Mouse (Mus musculus): ENCODE results near the gene AA986860. TPM values are rescaled to one million over a fixed set of nuclear protein-coding genes. Genes with fewer than 3 reads are reported as not detected.

The AA986860 gene
- total RNA-seq, 2 experiments from 2014 or later, result 0.11 to 0.54 TPM

- ATAC-seq (ENCODE audit: poor library complexity, severe bottlenecking), result no peak
Observed at GRCm38 (mm10) chr1:130734452-130734851, 2.7 kb downstream of the AA986860 start.

- no peak for ATAC-seq (ENCODE audit: poor library complexity, severe bottlenecking)
Observed at GRCm38 (mm10) chr1:130734852-130735251, 3.1 kb downstream of the AA986860 start.

- ATAC-seq (ENCODE audit: poor library complexity, severe bottlenecking), result no peak
Observed at GRCm38 (mm10) chr1:130737411-130737881, 5.7 kb downstream of the AA986860 start.

GRCm38 (mm10) chr1:130737916-130738315 is 6.1 kb downstream of the AA986860 start:
- no peak for ATAC-seq (ENCODE audit: poor library complexity, severe bottlenecking)

- ATAC-seq (ENCODE audit: poor library complexity, severe bottlenecking), result no peak
Observed at GRCm38 (mm10) chr1:130738551-130739106, 6.9 kb downstream of the AA986860 start.

GRCm38 (mm10) chr1:130739636-130740035 is 7.9 kb downstream of the AA986860 start:
- ATAC-seq (ENCODE audit: poor library complexity, severe bottlenecking), result no peak

GRCm38 (mm10) chr1:130740227-130740648 is 8.5 kb downstream of the AA986860 start:
- no peak for ATAC-seq (ENCODE audit: poor library complexity, severe bottlenecking)

- ATAC-seq (ENCODE audit: poor library complexity, severe bottlenecking), result peak; percentile 57
Observed at GRCm38 (mm10) chr1:130740781-130741720, 9.3 kb downstream of the AA986860 start.

- ATAC-seq (ENCODE audit: poor library complexity, severe bottlenecking), result no peak
Observed at GRCm38 (mm10) chr1:130742201-130742600, 10.4 kb downstream of the AA986860 start.

- ATAC-seq (ENCODE audit: poor library complexity, severe bottlenecking), result no peak
Observed at GRCm38 (mm10) chr1:130743775-130744174, 12.0 kb downstream of the AA986860 start.

- no peak for ATAC-seq (ENCODE audit: poor library complexity, severe bottlenecking)
Observed at GRCm38 (mm10) chr1:130744217-130744616, 12.4 kb downstream of the AA986860 start.

- ATAC-seq (ENCODE audit: poor library complexity, severe bottlenecking), result no peak
Observed at GRCm38 (mm10) chr1:130744961-130745360, 13.2 kb downstream of the AA986860 start.

GRCm38 (mm10) chr1:130745591-130745990 is 13.8 kb downstream of the AA986860 start:
- ATAC-seq (ENCODE audit: poor library complexity, severe bottlenecking), result no peak

GRCm38 (mm10) chr1:130746819-130747218 is 15.0 kb downstream of the AA986860 start:
- ATAC-seq (ENCODE audit: poor library complexity, severe bottlenecking), result no peak

- ATAC-seq (ENCODE audit: poor library complexity, severe bottlenecking), result no peak
Observed at GRCm38 (mm10) chr1:130759689-130760088, 27.9 kb downstream of the AA986860 start.

- no peak for ATAC-seq (ENCODE audit: poor library complexity, severe bottlenecking)
Observed at GRCm38 (mm10) chr1:130761597-130761996, 29.8 kb downstream of the AA986860 start.

- ATAC-seq (ENCODE audit: poor library complexity, severe bottlenecking), result no peak
Observed at GRCm38 (mm10) chr1:130762045-130762760, 30.4 kb downstream of the AA986860 start.

- no peak for ATAC-seq (ENCODE audit: poor library complexity, severe bottlenecking)
Observed at GRCm38 (mm10) chr1:130764027-130764461, 32.3 kb downstream of the AA986860 start.

GRCm38 (mm10) chr1:130767066-130767465 is 35.3 kb downstream of the AA986860 start:
- ATAC-seq (ENCODE audit: poor library complexity, severe bottlenecking), result no peak

GRCm38 (mm10) chr1:130769925-130770324 is 38.1 kb downstream of the AA986860 start:
- ATAC-seq (ENCODE audit: poor library complexity, severe bottlenecking), result no peak

- ATAC-seq (ENCODE audit: poor library complexity, severe bottlenecking), result no peak
Observed at GRCm38 (mm10) chr1:130770487-130770886, 38.7 kb downstream of the AA986860 start.

Measured in megakaryocyte, adult 5-6 weeks (primary cell).